Mouse (Mus musculus): ENCODE data around the gene Pde7b.
A peak's percentile ranks its signal among the peaks of the same experiment; 100 is the strongest.

The Pde7b gene

GRCm38 (mm10) chr10:20724906-20725305, at the start of gene Pde7b:
TSS of gene Pde7b (minus strand) at chr10:20725078.
- DNase-seq = peak; percentile 20

GRCm38 (mm10) chr10:20772056-20772455, 47.2 kb upstream of the Pde7b start:
- DNase-seq = no peak

GRCm38 (mm10) chr10:20770418-20770888, 45.6 kb upstream of the Pde7b start:
- no peak for DNase-seq

- no peak for DNase-seq
These were observed 44.9 kb upstream of the Pde7b start for GRCm38 (mm10) chr10:20769557-20770417.

GRCm38 (mm10) chr10:20764352-20764751, 39.5 kb upstream of the Pde7b start:
- DNase-seq = no peak

- no peak for DNase-seq
These were observed 34.1 kb upstream of the Pde7b start for GRCm38 (mm10) chr10:20758939-20759338.

- no peak for DNase-seq
These were observed 33.4 kb upstream of the Pde7b start for GRCm38 (mm10) chr10:20758259-20758658.

- DNase-seq = no peak
These were observed 31.3 kb upstream of the Pde7b start for GRCm38 (mm10) chr10:20756219-20756618.

- no peak for DNase-seq
These were observed 28.0 kb upstream of the Pde7b start for GRCm38 (mm10) chr10:20752883-20753282.

- no peak for DNase-seq
These were observed 25.9 kb upstream of the Pde7b start for GRCm38 (mm10) chr10:20750642-20751251.

GRCm38 (mm10) chr10:20748938-20749337, 24.1 kb upstream of the Pde7b start:
- no peak for DNase-seq

- DNase-seq = no peak
These were observed 22.4 kb upstream of the Pde7b start for GRCm38 (mm10) chr10:20747229-20747628.

GRCm38 (mm10) chr10:20739801-20740200, 14.9 kb upstream of the Pde7b start:
- no peak for DNase-seq

GRCm38 (mm10) chr10:20737146-20737545, 12.3 kb upstream of the Pde7b start:
- DNase-seq = no peak

- no peak for DNase-seq
These were observed 11.0 kb upstream of the Pde7b start for GRCm38 (mm10) chr10:20735775-20736449.

- no peak for DNase-seq
These were observed 8.7 kb upstream of the Pde7b start for GRCm38 (mm10) chr10:20733576-20733975.

- no peak for DNase-seq
These were observed 7.3 kb upstream of the Pde7b start for GRCm38 (mm10) chr10:20732180-20732579.

GRCm38 (mm10) chr10:20730034-20730433, 5.2 kb upstream of the Pde7b start:
- DNase-seq = no peak

GRCm38 (mm10) chr10:20725384-20725983, 606 bp upstream of the Pde7b start:
- no peak for DNase-seq

- no peak for DNase-seq
These were observed 427 bp downstream of the Pde7b start for GRCm38 (mm10) chr10:20724451-20724850.

GRCm38 (mm10) chr10:20723962-20724361, 916 bp downstream of the Pde7b start:
- DNase-seq = no peak

GRCm38 (mm10) chr10:20723521-20723915, 1.4 kb downstream of the Pde7b start:
- no peak for DNase-seq

Measured in cerebellum, adult 8-10 months (tissue).